Comparison of ENCODE assay signal across 26 mouse cellular contexts in the genomic region with DNA sequence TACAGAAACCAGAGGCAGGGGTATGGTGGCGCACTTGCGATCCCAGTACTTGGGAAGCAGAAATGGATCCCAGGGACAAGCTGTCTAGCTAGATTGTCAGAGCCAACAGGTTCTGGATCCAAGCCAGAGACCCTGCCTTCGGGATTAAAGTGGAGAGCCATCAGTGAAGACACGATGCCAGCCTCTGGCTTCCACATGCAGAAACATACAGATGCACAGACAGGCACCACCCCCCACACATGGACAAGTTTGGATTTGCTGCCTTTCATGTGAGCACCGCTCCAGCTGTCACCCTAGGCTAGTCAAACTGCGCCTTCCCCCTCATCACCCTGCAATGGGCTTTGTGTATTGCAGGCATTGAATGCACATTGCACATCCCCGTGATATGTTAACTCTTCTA. TPM values are rescaled to one million over a fixed set of nuclear protein-coding genes. Genes with fewer than 3 reads are reported as not detected.
DNase-seq lines count a peak whose midpoint lies in the region; ATAC-seq and TF ChIP-seq lines count a peak whose summit lies in the region.
"Had no signal": no experiment of that assay in that cellular context is flagged by ENCODE, and none has a peak within 500 bp of the region (broad histone marks: within the 10 kb centered on the region; RNA-seq: fewer than 3 reads in every experiment).

No protein-coding gene starts in this region.

- ATAC-seq in hindbrain, postnatal 0 days = no peak
- no peak for ATAC-seq in hindbrain, embryonic 14.5 days (ENCODE audit: low FRiP score)
- no peak for ATAC-seq in midbrain, embryonic 14.5 days (ENCODE audit: low FRiP score, low TSS enrichment)
- ATAC-seq in midbrain, embryonic 11.5 days (ENCODE audit: low FRiP score) = no peak
- ATAC-seq: forebrain, embryonic 16.5 days had no signal

- H3K27me3 ChIP-seq in hindbrain, postnatal 0 days (ENCODE audit: insufficient read depth, low read length) = peaks cover 4% of the 10 kb centered on the region; the same call in 1 of the 2 replicates
- peaks cover 28% of the 10 kb centered on the region for H3K27me3 ChIP-seq in hindbrain, embryonic 14.5 days (ENCODE audit: control insufficient read depth, insufficient read depth, low read length)
- H3K27me3 ChIP-seq in midbrain, embryonic 14.5 days (ENCODE audit: control insufficient read depth, insufficient read depth, low read length) = peaks cover 5% of the 10 kb centered on the region; the same call in 1 of the 2 replicates
- H3K27me3 ChIP-seq in midbrain, embryonic 11.5 days (ENCODE audit: control insufficient read depth, insufficient read depth, low read length) = no peaks in the 10 kb centered on the region; the same call in 1 of the 2 replicates

- H3K36me3 ChIP-seq in hindbrain, postnatal 0 days (ENCODE audit: insufficient read depth, low read length) = no peaks in the 10 kb centered on the region
- H3K36me3 ChIP-seq in hindbrain, embryonic 14.5 days (replicated peaks; ENCODE audit: control insufficient read depth, insufficient read depth) = no peaks in the 10 kb centered on the region
- no peaks in the 10 kb centered on the region for H3K36me3 ChIP-seq in midbrain, embryonic 14.5 days (ENCODE audit: control insufficient read depth, insufficient read depth, low read length)
- H3K36me3 ChIP-seq in midbrain, embryonic 11.5 days (ENCODE audit: control insufficient read depth, insufficient read depth, low read length) = no peaks in the 10 kb centered on the region
- H3K36me3 ChIP-seq: embryonic facial prominence, embryonic 15.5 days; forebrain, embryonic 10.5 days; heart, embryonic 15.5 days; hindbrain, embryonic 13.5 days had no signal

- peak; percentile 72 for DNase-seq in hindbrain, postnatal 0 days (ENCODE audit: low spot score)
- DNase-seq in hindbrain, embryonic 14.5 days (ENCODE audit: low spot score) = no peak
- DNase-seq in midbrain, embryonic 14.5 days = peak; percentile 40
- DNase-seq in midbrain, embryonic 11.5 days (ENCODE audit: low spot score, missing footprints) = no peak
- DNase-seq in brain, embryonic 14.5 days (ENCODE audit: low read depth) = peak; percentile 66
- no peak for DNase-seq in kidney, postnatal 4 days
- DNase-seq: adrenal gland, adult 2 months; adrenal gland, postnatal 25 days; cerebellum, adult 11-12 months; cerebellum, adult 9-10 months; embryo, embryonic 11 days; gastrocnemius, postnatal 14 days; heart, adult 2 months; heart, postnatal 14 days had no signal

- no peak for TF ChIP-seq POLR2A in brain, embryonic 14.5 days (IDR thresholded peaks at IDR 0.05; ENCODE audit: borderline replicate concordance, extremely low read depth, insufficient read depth, insufficient read length, poor library complexity, severe bottlenecking)

- no peak overlapping the region for H3K9ac ChIP-seq in hindbrain, postnatal 0 days (replicated peaks; ENCODE audit: low read length)
- no peak overlapping the region for H3K9ac ChIP-seq in hindbrain, embryonic 14.5 days
- H3K9ac ChIP-seq in midbrain, embryonic 14.5 days (replicated peaks; ENCODE audit: low read length) = no peak overlapping the region
- H3K9ac ChIP-seq in midbrain, embryonic 11.5 days (ENCODE audit: low read length) = no peak overlapping the region
- H3K9ac ChIP-seq: embryonic facial prominence, embryonic 15.5 days; heart, embryonic 15.5 days; hindbrain, embryonic 13.5 days had no signal

- 50% methylated on average over 7 of the region's 7 CpGs for WGBS in hindbrain, postnatal 0 days
- WGBS in hindbrain, embryonic 14.5 days = 76% methylated on average over 7 of the region's 7 CpGs
- WGBS in midbrain, embryonic 14.5 days = 76% methylated on average over 7 of the region's 7 CpGs
- WGBS in midbrain, embryonic 11.5 days = 87% methylated on average over 7 of the region's 7 CpGs

- no peaks in the 10 kb centered on the region for H3K9me3 ChIP-seq in hindbrain, postnatal 0 days (ENCODE audit: low read length)
- no peaks in the 10 kb centered on the region for H3K9me3 ChIP-seq in hindbrain, embryonic 14.5 days (ENCODE audit: control insufficient read depth, low read length)
- H3K9me3 ChIP-seq in midbrain, embryonic 14.5 days (ENCODE audit: control insufficient read depth, low read length) = no peaks in the 10 kb centered on the region
- H3K9me3 ChIP-seq in midbrain, embryonic 11.5 days (ENCODE audit: control insufficient read depth, low read length) = no peaks in the 10 kb centered on the region
- H3K9me3 ChIP-seq: embryonic facial prominence, embryonic 15.5 days; forebrain, embryonic 10.5 days; heart, embryonic 15.5 days; hindbrain, embryonic 13.5 days had no signal

- TF ChIP-seq CTCF in hindbrain, postnatal 0 days (IDR thresholded peaks at IDR 0.05; ENCODE audit: low read depth) = no peak
- TF ChIP-seq CTCF in brain, embryonic 14.5 days (IDR thresholded peaks at IDR 0.05; ENCODE audit: borderline replicate concordance, extremely low read depth, insufficient read depth, insufficient read length) = no peak

- H3K4me3 ChIP-seq in hindbrain, postnatal 0 days (ENCODE audit: low read length) = no peak overlapping the region
- H3K4me3 ChIP-seq in hindbrain, embryonic 14.5 days (replicated peaks; ENCODE audit: low read length) = no peak overlapping the region
- H3K4me3 ChIP-seq in midbrain, embryonic 14.5 days (replicated peaks; ENCODE audit: low read depth, low read length) = no peak overlapping the region
- H3K4me3 ChIP-seq in midbrain, embryonic 11.5 days (ENCODE audit: low read depth, low read length) = no peak overlapping the region
- H3K4me3 ChIP-seq: embryonic facial prominence, embryonic 15.5 days; erythroblast, embryonic 14.5 days; forebrain, embryonic 10.5 days; heart, adult 2 months; heart, embryonic 15.5 days; hindbrain, embryonic 13.5 days had no signal

- no peak overlapping the region for H3K4me2 ChIP-seq in hindbrain, postnatal 0 days (ENCODE audit: low read depth, low read length)
- no peak overlapping the region for H3K4me2 ChIP-seq in hindbrain, embryonic 14.5 days (replicated peaks)
- H3K4me2 ChIP-seq in midbrain, embryonic 14.5 days (ENCODE audit: low read length) = no peak overlapping the region
- no peak overlapping the region for H3K4me2 ChIP-seq in midbrain, embryonic 11.5 days
- H3K4me2 ChIP-seq: embryonic facial prominence, embryonic 15.5 days; heart, embryonic 11.5 days; heart, embryonic 15.5 days; hindbrain, embryonic 13.5 days had no signal

- no peaks in the 10 kb centered on the region for H3K4me1 ChIP-seq in hindbrain, postnatal 0 days (ENCODE audit: insufficient read depth, low read length)
- 0 out of 2 replicates have a peak, but pooled peaks cover 5% of the 10 kb centered on the region for H3K4me1 ChIP-seq in hindbrain, embryonic 14.5 days (replicated peaks; ENCODE audit: control insufficient read depth, insufficient read depth, low read length)
- H3K4me1 ChIP-seq in midbrain, embryonic 14.5 days (ENCODE audit: control insufficient read depth, insufficient read depth, low read length) = no peaks in the 10 kb centered on the region
- H3K4me1 ChIP-seq in midbrain, embryonic 11.5 days (ENCODE audit: control insufficient read depth, insufficient read depth, low read length) = no peaks in the 10 kb centered on the region
- H3K4me1 ChIP-seq: embryonic facial prominence, embryonic 15.5 days; forebrain, embryonic 10.5 days; heart, embryonic 15.5 days; hindbrain, embryonic 13.5 days had no signal

- no peak overlapping the region for H3K27ac ChIP-seq in hindbrain, postnatal 0 days
- no peak overlapping the region for H3K27ac ChIP-seq in hindbrain, embryonic 14.5 days
- H3K27ac ChIP-seq in midbrain, embryonic 14.5 days (replicated peaks; ENCODE audit: low read depth, low read length) = no peak overlapping the region
- no peak overlapping the region for H3K27ac ChIP-seq in midbrain, embryonic 11.5 days (ENCODE audit: low read depth, low read length)
- H3K27ac ChIP-seq: embryonic facial prominence, embryonic 15.5 days; forebrain, embryonic 10.5 days; heart, adult 2 months; heart, embryonic 15.5 days; hindbrain, embryonic 13.5 days had no signal

RNA-seq across cellular contexts. Expression of gene Rprml, which starts 8.8 kb away (rescaled TPM):
- total RNA-seq in hindbrain, postnatal 0 days (2014; rRNA removed) = 10.5 and 13.6 TPM in 2 replicates
- polyA plus RNA-seq in hindbrain, postnatal 0 days (2015; fragmentation: Nextera tagmentation; extraction: Ambion mirVana) = 5.9 and 6.3 TPM in 2 replicates
- 0.35 TPM in 1 of 2 replicates, not detected in the other for polyA plus RNA-seq in hindbrain, embryonic 14.5 days (2014; fragmentation: Nextera tagmentation; extraction: Ambion mirVana)
- 0.71 and 0.88 TPM in 2 replicates for polyA plus RNA-seq in midbrain, embryonic 14.5 days (2014; fragmentation: Nextera tagmentation; extraction: Ambion mirVana)
- polyA plus RNA-seq in midbrain, embryonic 11.5 days (2014; fragmentation: Nextera tagmentation; extraction: Ambion mirVana) = not detected in 2 replicates
- 0.89 and 3.0 TPM in 2 replicates for polyA plus RNA-seq in brain, embryonic 14.5 days (2012; rRNA removed)
- total RNA-seq: common myeloid progenitor, adult 5-6 weeks; gastrocnemius, adult 18-20 months; gastrocnemius, postnatal 14 days; heart, adult 2 months; heart, postnatal 14 days; hematopoietic stem cell, adult 5-6 weeks had no signal
- polyA plus RNA-seq: erythroblast, embryonic 14.5 days; forebrain, embryonic 10.5 days; heart, adult 2 months; hindbrain, embryonic 13.5 days had no signal

RNA-seq across cellular contexts. Expression of gene Lyzl6, which starts 19.5 kb away (rescaled TPM):
- total RNA-seq in hindbrain, postnatal 0 days (2014; rRNA removed) = not detected in 2 replicates
- polyA plus RNA-seq in hindbrain, postnatal 0 days (2015; fragmentation: Nextera tagmentation; extraction: Ambion mirVana) = not detected in 2 replicates
- polyA plus RNA-seq in hindbrain, embryonic 14.5 days (2014; fragmentation: Nextera tagmentation; extraction: Ambion mirVana) = not detected in 2 replicates
- polyA plus RNA-seq in midbrain, embryonic 14.5 days (2014; fragmentation: Nextera tagmentation; extraction: Ambion mirVana) = not detected in 2 replicates
- polyA plus RNA-seq in midbrain, embryonic 11.5 days (2014; fragmentation: Nextera tagmentation; extraction: Ambion mirVana) = not detected in 2 replicates
- not detected in 2 replicates for polyA plus RNA-seq in brain, embryonic 14.5 days (2012; rRNA removed)
- total RNA-seq: adrenal gland, adult 2 months; adrenal gland, postnatal 25 days; common myeloid progenitor, adult 5-6 weeks; ES-E14; gastrocnemius, adult 18-20 months; gastrocnemius, postnatal 14 days; heart, adult 2 months; heart, postnatal 14 days; hematopoietic stem cell, adult 5-6 weeks had no signal
- polyA plus RNA-seq: adrenal gland, adult 2 months; embryonic facial prominence, embryonic 11.5 days; embryonic facial prominence, embryonic 15.5 days; erythroblast, embryonic 14.5 days; forebrain, embryonic 10.5 days; forebrain, embryonic 16.5 days; heart, adult 2 months; heart, embryonic 11.5 days; heart, embryonic 15.5 days; hindbrain, embryonic 13.5 days had no signal

RNA-seq across cellular contexts. Expression of gene Gm884, which starts 37.2 kb away (rescaled TPM):
- not detected in 2 replicates for total RNA-seq in hindbrain, postnatal 0 days (2014; rRNA removed)
- 0.03 TPM in 1 of 2 replicates, not detected in the other for polyA plus RNA-seq in hindbrain, postnatal 0 days (2015; fragmentation: Nextera tagmentation; extraction: Ambion mirVana)
- not detected in 2 replicates for polyA plus RNA-seq in hindbrain, embryonic 14.5 days (2014; fragmentation: Nextera tagmentation; extraction: Ambion mirVana)
- polyA plus RNA-seq in midbrain, embryonic 14.5 days (2014; fragmentation: Nextera tagmentation; extraction: Ambion mirVana) = not detected in 2 replicates
- not detected in 2 replicates for polyA plus RNA-seq in midbrain, embryonic 11.5 days (2014; fragmentation: Nextera tagmentation; extraction: Ambion mirVana)
- polyA plus RNA-seq in brain, embryonic 14.5 days (2012; rRNA removed) = not detected in 2 replicates
- total RNA-seq: adrenal gland, adult 2 months; adrenal gland, postnatal 25 days; common myeloid progenitor, adult 5-6 weeks; gastrocnemius, adult 18-20 months; gastrocnemius, postnatal 14 days; heart, adult 2 months; heart, postnatal 14 days; hematopoietic stem cell, adult 5-6 weeks had no signal
- polyA plus RNA-seq: adrenal gland, adult 2 months; embryonic facial prominence, embryonic 11.5 days; embryonic facial prominence, embryonic 15.5 days; erythroblast, embryonic 14.5 days; forebrain, embryonic 10.5 days; forebrain, embryonic 16.5 days; heart, adult 2 months; heart, embryonic 11.5 days; heart, embryonic 15.5 days; hindbrain, embryonic 13.5 days had no signal

RNA-seq across cellular contexts. Expression of gene Gosr2, which starts 39.5 kb away (rescaled TPM):
- total RNA-seq in hindbrain, postnatal 0 days (2014; rRNA removed) = 101 and 102 TPM in 2 replicates
- polyA plus RNA-seq in hindbrain, postnatal 0 days (2015; fragmentation: Nextera tagmentation; extraction: Ambion mirVana) = 93.3 and 99.4 TPM in 2 replicates
- polyA plus RNA-seq in hindbrain, embryonic 14.5 days (2014; fragmentation: Nextera tagmentation; extraction: Ambion mirVana) = 93.0 and 97.6 TPM in 2 replicates
- 62.1 and 96.4 TPM in 2 replicates for polyA plus RNA-seq in midbrain, embryonic 14.5 days (2014; fragmentation: Nextera tagmentation; extraction: Ambion mirVana)
- polyA plus RNA-seq in midbrain, embryonic 11.5 days (2014; fragmentation: Nextera tagmentation; extraction: Ambion mirVana) = 87.8 and 90.9 TPM in 2 replicates
- polyA plus RNA-seq in brain, embryonic 14.5 days (2012; rRNA removed) = 98.0 and 108 TPM in 2 replicates

Comparison
In these comparisons a context has a peak if more than half of its experiments do, and no peak if none do; other contexts are left out.
1. DNase-seq: peak in hindbrain, postnatal 0 days (single experiment), midbrain, embryonic 14.5 days (single experiment) and brain, embryonic 14.5 days (single experiment); none in hindbrain, embryonic 14.5 days (single experiment), midbrain, embryonic 11.5 days (single experiment) and kidney, postnatal 4 days (0 of 2).